Mouse (Mus musculus): ENCODE measurements around the gene Apobr.

- TF ChIP-seq CTCF (IDR thresholded peaks at IDR 0.05; ENCODE audit: insufficient read depth, low read length) = no peak
- TF ChIP-seq POLR2A (IDR thresholded peaks at IDR 0.05; ENCODE audit: borderline replicate concordance, extremely low read depth, low read depth, low read length) = no peak
These were observed 48.3 kb upstream of the Apobr start for GRCm38 (mm10) chr7:126536466-126536865.
